8 mouse cellular contexts compared by ENCODE assay signal in genomic region chr5:139794938-139795337, GRCm38 (mm10). TPM values are rescaled to one million over a fixed set of nuclear protein-coding genes. Genes with fewer than 3 reads are reported as not detected.
A peak's percentile ranks its signal among the peaks of the same experiment; 100 is the strongest.
DNase-seq lines count a peak whose midpoint lies in the region; ATAC-seq lines count a peak whose summit lies in the region.

No protein-coding gene starts in this region.

- intact Hi-C loops in heart, postnatal 14 days (cut with DNase I): no loop called here

- peak; percentile 47 for DNase-seq in kidney, adult 11 months
- no peak for DNase-seq in kidney, adult 8-10 months
- peak; percentile 73 to 82 for DNase-seq in adrenal gland, postnatal 36 days
- DNase-seq in heart, postnatal 14 days: peak; percentile 53 to 59
- DNase-seq in layer of hippocampus, adult 18-20 months (ENCODE audit: low spot score in 2 of 2): no peak
- no peak for DNase-seq in embryo, embryonic 10.5 days (ENCODE audit: low spot score)
- DNase-seq in spleen, postnatal 14 days (ENCODE audit: low spot score in 2 of 2): no peak

- 0 out of 2 replicates have a peak, but pooled peaks have one; percentile 0 for ATAC-seq in monocyte, adult 5-6 weeks (replicated peaks; ENCODE audit: insufficient number of reproducible peaks, low FRiP score, low TSS enrichment, poor library complexity, severe bottlenecking)

RNA-seq across cellular contexts. Expression of gene Mafk, which starts 3.6 kb away (rescaled TPM):
- 10 to 100 TPM; 31.2 to 45.8 TPM for total RNA-seq in adrenal gland, postnatal 36 days (2021)
- 10 to 100 TPM; 23.4 to 26.9 TPM for total RNA-seq in heart, postnatal 14 days (2021)
- 73.5 to 94.4 TPM (median 82.2 TPM) in 3 replicates for total RNA-seq in monocyte, adult 5-6 weeks (2017)
- 10 to 100 TPM; 10.3 to 13.0 TPM for total RNA-seq in layer of hippocampus, adult 18-20 months (2021)

RNA-seq across cellular contexts. Expression of gene Ints1, which starts 19.5 kb away (rescaled TPM):
- total RNA-seq in adrenal gland, postnatal 36 days (2021): 10 to 100 TPM; 51.3 to 54.3 TPM
- 10 to 100 TPM; 41.8 to 43.8 TPM for total RNA-seq in heart, postnatal 14 days (2021)
- 28.1 to 36.6 TPM (median 32.7 TPM) in 3 replicates for total RNA-seq in monocyte, adult 5-6 weeks (2017)
- total RNA-seq in layer of hippocampus, adult 18-20 months (2021): 10 to 100 TPM; 79.0 to 89.5 TPM

RNA-seq across cellular contexts. Expression of gene Tmem184a, which starts 24.8 kb away (rescaled TPM):
- under 1 TPM; 0.20 to 0.23 TPM for total RNA-seq in adrenal gland, postnatal 36 days (2021)
- total RNA-seq in heart, postnatal 14 days (2021): under 1 TPM in 1 of 2 experiments, not detected in 1; 0.65 TPM
- total RNA-seq in monocyte, adult 5-6 weeks (2017): 0.67 TPM in 1 of 3 replicates, not detected in the others
- total RNA-seq in layer of hippocampus, adult 18-20 months (2021): under 1 TPM in 1 of 2 experiments, not detected in 1; 0.30 TPM

RNA-seq across cellular contexts. Expression of gene Gm26938, which starts 31.3 kb away (rescaled TPM):
- total RNA-seq in adrenal gland, postnatal 36 days (2021): not detected
- not detected for total RNA-seq in heart, postnatal 14 days (2021)
- not detected in 3 replicates for total RNA-seq in monocyte, adult 5-6 weeks (2017)
- not detected for total RNA-seq in layer of hippocampus, adult 18-20 months (2021)

RNA-seq across cellular contexts. Expression of gene Psmg3, which starts 31.7 kb away (rescaled TPM):
- total RNA-seq in adrenal gland, postnatal 36 days (2021): 10 to 100 TPM; 21.6 to 22.7 TPM
- total RNA-seq in heart, postnatal 14 days (2021): 10 to 100 TPM in 1 of 2 experiments, 1 to 10 TPM in 1; 9.9 to 10.8 TPM
- 3.5 to 12.3 TPM (median 7.6 TPM) in 3 replicates for total RNA-seq in monocyte, adult 5-6 weeks (2017)
- total RNA-seq in layer of hippocampus, adult 18-20 months (2021): 10 to 100 TPM; 20.7 to 21.8 TPM

Comparison
In these comparisons a context has a peak if more than half of its experiments do, and no peak if none do; other contexts are left out.
1. DNase-seq: peak in kidney, adult 11 months (single experiment), adrenal gland, postnatal 36 days (2 of 2) and heart, postnatal 14 days (2 of 2); none in kidney, adult 8-10 months (0 of 2), layer of hippocampus, adult 18-20 months (0 of 2), embryo, embryonic 10.5 days (single experiment) and spleen, postnatal 14 days (0 of 2).